Mouse (Mus musculus) inflammation-experienced regulatory T-cells, adult 16 weeks (primary cell): ENCODE data around the gene Pygo2. TPM values are rescaled to one million over a fixed set of nuclear protein-coding genes. Genes with fewer than 3 reads are reported as not detected.

Source experiments
- polyA plus RNA-seq: library from polyadenylated mRNA; unstranded; fragments of 100-300 nt; shearing (Covaris generic); gene quantifications from one replicate; pipeline ENCODE4 v1.2.1, GENCODE M21; 2017

The Pygo2 gene
- polyA plus RNA-seq = 42.2 TPM

DNA sequence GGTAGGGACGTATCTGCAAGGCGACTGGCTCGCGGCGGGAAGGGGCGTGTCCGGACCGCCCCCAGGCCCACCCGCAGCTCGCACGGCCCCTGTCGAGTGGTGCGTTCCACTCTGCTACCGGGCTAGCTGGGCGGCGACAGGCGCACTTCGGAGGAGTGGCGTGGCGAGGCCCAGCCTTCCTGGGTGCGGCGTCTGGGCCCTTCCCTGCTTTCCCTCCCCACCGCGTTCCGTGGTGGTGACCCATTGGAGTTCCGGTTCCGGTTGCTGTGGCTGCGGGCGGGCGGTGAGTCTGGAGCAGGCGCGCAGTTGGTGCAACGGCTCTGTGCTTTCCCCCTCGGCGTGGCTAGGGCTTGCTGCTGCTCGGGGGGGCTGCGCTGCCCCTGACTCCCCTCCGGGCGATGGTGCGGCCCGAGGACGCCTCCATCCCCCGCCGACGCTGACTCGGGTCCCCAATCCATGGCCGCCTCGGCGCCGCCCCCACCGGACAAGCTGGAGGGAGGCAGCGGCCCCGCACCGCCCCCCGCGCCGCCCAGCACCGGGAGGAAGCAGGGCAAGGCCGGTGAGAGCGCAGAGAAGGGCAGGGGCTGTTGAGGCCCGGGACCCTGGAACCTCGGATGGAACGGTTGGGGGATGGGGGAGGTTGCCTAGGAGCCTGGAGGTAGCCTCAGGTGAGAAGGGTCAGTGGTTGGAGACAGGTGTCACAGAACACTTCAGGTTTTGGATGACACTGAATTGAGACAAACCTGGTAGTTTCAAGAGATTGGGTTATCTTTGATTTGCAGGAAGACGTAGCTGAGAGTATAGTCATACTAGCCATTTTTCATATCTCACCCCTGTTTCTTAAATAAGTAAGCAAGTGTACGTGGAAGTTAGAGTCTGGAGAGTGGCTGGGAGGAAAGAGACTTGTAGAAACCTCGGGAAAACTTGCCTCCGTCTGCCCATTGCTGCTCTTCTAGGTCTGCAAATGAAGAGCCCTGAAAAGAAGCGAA, at the start of gene Pygo2:
Gene Pygo2, plus strand, starts transcription at position 44 of the 989 bp plus-strand sequence.

DNA sequence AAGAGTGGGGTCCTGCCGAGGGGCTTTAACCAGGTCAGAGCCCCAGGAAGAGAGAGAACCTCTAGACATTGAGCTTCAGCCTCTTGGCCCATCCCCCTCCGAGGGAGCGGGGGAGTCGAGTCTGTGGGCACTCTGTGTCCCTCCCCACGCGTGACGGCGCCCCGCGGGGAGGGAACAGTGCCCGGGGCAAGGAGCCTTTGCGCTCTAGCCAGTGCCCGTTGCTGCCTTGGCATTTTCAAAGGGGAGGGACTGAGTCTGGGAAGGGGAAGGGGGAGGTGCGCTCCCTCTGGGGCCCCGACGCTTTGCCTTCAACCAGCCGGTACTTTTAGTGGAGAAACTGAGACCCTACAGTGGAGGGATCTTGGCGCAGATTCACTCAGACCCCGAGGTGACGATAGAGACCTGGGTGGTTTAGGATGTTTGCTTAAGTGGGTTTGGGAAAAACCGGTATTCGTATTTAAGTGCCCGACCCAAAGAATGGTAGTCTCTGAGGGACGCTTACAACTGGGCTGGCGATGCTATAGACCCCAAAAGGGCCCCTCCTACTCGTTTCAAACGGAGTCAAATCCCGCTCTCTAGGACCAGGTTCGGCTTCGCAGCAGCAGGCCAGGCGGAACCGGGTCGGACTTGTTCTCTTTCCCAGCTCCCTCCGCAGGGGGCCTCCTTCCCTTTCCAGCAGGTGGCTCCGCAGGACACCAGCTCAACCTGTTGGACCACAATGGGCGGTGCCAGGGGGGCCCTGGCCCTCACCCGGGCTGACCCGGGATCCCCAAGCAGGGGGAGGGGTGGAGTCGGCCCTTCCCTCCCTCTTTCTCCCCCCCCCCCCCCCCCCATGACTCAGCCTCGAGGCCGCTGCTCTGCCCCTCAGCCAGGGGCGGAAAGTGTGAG, 35.8 kb upstream of the Pygo2 start, which contains the start of gene Zbtb7b:
Gene Zbtb7b, minus strand, starts transcription at position 771 of the 888 bp plus-strand sequence.

DNA sequence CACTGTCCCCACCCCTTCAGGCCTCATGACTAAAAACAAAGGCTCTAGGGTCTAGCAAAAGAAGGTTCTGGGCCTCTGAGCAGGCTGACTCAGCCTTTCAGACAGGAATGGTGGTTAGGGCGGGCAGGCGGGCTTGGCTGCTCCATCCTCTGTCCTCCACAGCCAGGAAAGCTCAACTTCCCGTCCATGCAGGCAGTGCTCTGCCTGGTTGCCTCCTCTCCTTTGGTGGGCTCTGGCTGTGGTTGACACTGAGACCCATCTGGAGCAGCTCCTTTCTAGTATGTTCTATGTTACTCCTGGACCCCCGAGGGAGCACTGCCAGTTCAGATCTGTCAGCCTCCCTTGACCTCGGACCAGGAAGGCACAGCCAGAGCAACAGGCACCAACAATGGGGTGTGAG, 27.3 kb upstream of the Pygo2 start, which contains the start of gene Lenep:
Gene Lenep, minus strand, starts transcription at position 101 of the 400 bp plus-strand sequence.

DNA sequence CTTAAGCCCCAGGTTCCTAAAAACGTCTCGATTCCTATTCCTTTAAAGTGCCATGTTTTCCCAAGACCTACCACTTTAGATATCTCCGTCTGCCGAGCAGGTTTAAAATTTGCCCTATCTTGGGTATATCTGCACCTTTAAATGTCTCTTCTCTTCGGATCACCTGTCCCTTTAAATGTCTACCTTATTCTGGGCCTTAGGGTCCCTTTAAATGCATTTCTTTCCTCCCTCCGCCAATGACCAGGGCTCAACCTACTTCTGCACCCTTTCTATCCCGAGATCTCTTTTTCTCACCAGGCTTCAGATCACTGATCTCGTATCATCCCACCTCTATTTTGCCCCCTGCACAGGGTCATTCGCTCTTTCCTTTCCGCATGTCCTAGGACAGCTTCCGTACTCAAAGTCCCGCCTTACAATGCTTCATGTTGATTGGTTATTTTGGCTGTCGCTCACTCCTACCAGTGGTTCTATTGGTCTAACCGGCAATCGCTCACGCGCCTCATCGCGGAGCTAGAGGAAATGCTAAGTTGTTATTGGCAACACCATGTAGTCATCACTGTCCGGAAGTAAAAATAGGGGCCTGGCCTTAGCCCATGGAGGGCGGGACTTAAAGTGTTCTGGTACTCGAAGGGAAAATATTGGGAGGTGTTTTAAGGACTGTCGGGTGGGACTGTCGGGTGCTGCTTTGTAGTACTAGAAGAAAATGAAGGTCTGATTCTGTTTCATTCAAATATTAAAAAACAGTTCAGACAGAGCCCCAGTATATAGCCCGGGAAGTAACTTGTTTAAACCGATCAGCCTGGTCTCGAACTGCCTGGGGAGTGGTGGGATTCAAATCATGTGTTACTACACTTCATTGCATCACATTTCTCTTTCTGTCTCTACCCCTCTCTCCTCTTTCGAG, 18.3 kb upstream of the Pygo2 start, which contains the start of gene Flad1:
Gene Flad1, minus strand, starts transcription at position 381 of the 904 bp plus-strand sequence.

DNA sequence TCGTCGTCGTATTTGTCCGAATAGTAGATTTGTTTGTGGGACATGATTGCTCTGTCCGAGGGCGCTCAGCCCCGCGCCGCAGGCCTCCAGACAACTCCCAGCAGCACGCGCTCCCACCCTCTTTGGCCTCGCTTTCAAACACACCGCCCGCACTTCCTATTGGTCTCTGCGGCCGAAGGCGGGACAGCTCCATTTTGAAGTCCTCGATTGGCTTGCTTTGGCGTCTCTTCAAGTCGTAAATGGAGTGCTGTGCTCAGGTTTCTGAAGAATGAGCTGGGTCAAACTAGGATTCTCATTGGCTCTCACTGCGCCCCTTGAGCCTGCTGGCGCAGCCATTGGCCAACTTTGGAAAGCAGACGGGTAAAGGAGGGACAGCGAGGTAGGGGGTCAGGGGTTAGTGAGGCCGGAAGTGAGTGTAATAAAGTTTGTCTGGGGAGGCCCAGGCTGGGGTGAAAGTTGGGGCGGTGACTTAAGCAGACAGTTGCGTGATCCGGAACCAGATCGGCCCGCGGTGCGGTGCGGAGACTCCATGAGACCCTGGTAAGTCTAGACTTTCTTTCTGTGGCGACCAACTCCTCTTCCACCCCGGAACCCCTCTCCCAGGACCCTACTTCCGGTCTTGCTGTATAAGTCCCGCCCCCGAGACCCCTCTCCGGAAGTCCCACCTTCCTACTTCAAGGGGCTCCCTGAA, 11.7 kb upstream of the Pygo2 start, which contains the start of the genes Cks1b and Shc1:
Gene Cks1b, minus strand, starts transcription at position 214 of the 691 bp plus-strand sequence.
Gene Shc1, plus strand, starts transcription at position 274 of the 691 bp plus-strand sequence.

DNA sequence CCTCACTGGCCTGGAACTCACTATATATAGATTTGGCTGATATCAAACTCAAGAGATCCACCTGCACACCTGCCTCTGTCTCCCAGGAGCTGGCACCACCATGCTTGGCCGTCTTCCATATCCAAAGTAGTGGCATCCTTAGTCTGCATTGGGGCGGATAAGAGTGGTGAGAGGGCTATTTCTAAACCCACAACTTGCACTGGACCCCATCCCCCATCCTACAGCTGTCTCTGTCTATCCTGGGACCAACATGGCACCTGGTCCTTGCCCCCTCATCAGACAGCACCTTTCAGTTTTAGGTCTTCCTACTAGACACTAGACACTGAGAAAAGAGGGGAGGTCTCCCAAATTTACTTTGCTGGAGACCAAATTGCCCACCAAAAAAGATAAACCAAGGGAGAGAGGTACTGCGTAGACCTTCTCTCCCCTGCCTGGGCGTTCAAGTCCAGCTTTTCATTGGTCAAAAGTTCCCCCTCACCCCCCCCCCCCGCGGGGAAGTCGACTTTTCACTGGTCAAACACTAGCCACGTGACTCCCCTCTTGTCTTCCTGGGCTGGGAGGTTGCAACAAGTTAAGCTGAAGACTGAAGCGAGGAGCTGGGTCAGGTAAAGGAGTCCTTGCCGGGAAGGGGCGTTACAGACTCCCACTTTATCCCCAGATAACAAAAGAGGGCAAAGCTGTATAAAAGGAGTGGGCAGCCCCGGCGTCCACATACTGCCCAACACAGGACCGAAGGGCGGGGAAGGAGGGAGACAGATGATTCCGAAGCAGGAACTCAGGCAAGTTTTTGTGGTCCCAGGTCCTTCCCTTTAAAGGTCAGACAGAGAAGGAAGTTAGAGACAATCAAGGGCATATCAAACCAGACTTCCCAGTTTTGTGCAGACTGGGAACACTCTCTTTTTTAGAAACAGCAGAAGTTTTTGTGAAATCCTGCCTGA, 6.4 kb downstream of the Pygo2 start, which contains the start of gene Pbxip1:
Gene Pbxip1, plus strand, starts transcription at position 531 of the 938 bp plus-strand sequence.

DNA sequence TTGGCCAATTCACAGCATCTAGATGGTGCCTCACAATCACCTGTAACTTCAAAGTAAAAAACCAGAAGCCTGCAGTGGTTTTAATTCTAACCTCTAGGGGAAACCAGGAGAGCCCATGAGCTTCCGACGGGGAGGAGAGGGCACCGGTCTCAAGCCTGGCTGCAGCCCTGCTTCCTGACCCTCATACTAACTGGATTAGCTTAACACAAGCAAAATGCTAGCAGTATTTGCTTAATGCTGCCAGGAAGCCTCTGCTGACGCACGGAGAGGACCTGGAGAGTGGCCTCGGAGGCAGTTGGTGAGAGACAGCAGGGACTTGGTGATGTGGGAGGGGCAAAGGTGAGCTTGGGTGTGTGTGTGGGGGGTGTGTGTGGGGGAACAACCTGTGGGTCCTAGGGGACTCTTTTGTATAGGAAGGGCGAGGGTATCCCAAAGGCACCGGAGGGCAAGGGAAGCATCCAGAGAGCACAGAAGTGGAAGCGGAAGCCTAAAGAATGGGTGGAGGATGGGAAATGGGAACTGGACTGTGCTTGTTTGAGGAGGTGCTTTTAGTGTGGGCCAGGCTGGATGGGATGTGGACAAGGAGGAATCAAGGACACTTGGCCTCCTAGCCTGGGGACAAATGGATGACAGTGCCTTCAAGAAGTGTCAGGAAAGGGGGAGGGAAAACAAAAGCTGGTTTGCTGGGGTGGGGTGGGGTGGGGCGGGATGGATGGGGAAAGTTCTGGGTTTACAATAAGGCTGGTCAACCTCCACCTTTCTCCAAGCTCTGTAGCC, 24.6 kb downstream of the Pygo2 start, which contains the start of gene Pmvk:
Gene Pmvk, plus strand, starts transcription at position 141 of the 777 bp plus-strand sequence.

Other genes starting within 250 kb of the Pygo2 start
- 277 TPM for gene Fam189b, start 247.1 kb upstream of the Pygo2 start, polyA plus RNA-seq
- 145 TPM for gene Gba, start 227.3 kb upstream of the Pygo2 start, polyA plus RNA-seq
- 1.9 TPM for gene Thbs3, start 215.0 kb upstream of the Pygo2 start, polyA plus RNA-seq
- gene Mtx1, start 203.1 kb upstream of the Pygo2 start, polyA plus RNA-seq = 142 TPM
- 2.4 TPM for gene Muc1, start 201.2 kb upstream of the Pygo2 start, polyA plus RNA-seq
- gene Krtcap2, start 184.2 kb upstream of the Pygo2 start, polyA plus RNA-seq = 262 TPM
- 6.1 TPM for gene Trim46, start 183.9 kb upstream of the Pygo2 start, polyA plus RNA-seq
- gene Dpm3, start 170.9 kb upstream of the Pygo2 start, polyA plus RNA-seq = 107 TPM
- 284 TPM for gene Slc50a1, start 159.6 kb upstream of the Pygo2 start, polyA plus RNA-seq
- not detected for gene Efna1, start 149.1 kb upstream of the Pygo2 start, polyA plus RNA-seq
- not detected for gene Efna3, start 107.2 kb upstream of the Pygo2 start, polyA plus RNA-seq
- 0.84 TPM for gene Efna4, start 92.2 kb upstream of the Pygo2 start, polyA plus RNA-seq
- 18.6 TPM for gene Adam15, start 80.2 kb upstream of the Pygo2 start, polyA plus RNA-seq
- 0.12 TPM for gene Dcst2, start 68.2 kb upstream of the Pygo2 start, polyA plus RNA-seq
- gene Dcst1, start 65.0 kb upstream of the Pygo2 start, polyA plus RNA-seq = 0.74 TPM
- gene Zbtb7b, start 35.4 kb upstream of the Pygo2 start, polyA plus RNA-seq = 56.8 TPM
- gene Lenep, start 27.4 kb upstream of the Pygo2 start, polyA plus RNA-seq = 1.2 TPM
- gene Flad1, start 18.3 kb upstream of the Pygo2 start, polyA plus RNA-seq = 68.8 TPM
- 31.7 TPM for gene Cks1b, start 11.8 kb upstream of the Pygo2 start, polyA plus RNA-seq
- 98.3 TPM for gene Shc1, start 11.8 kb upstream of the Pygo2 start, polyA plus RNA-seq
- gene Pbxip1, start 6.5 kb downstream of the Pygo2 start, polyA plus RNA-seq = 190 TPM
- gene Pmvk, start 24.3 kb downstream of the Pygo2 start, polyA plus RNA-seq = 18.5 TPM
- not detected for gene Kcnn3, start 90.0 kb downstream of the Pygo2 start, polyA plus RNA-seq